Mouse (Mus musculus) left cerebral cortex, adult 9 months (tissue): ENCODE measurements at regions not wholly inside any gene's neighbourhood (a gene's known extent, or its start where the extent isn't known, plus 50 kb on each side); places are given as distances from the start of the nearest gene placed in this dataset.
"Not testable (repeated sequence)": the region's sequence is repeated elsewhere in the genome, so short reads cannot be mapped to it uniquely, and the experiment has no call there.

Experiments
- DNase-seq, 2 experiments: peaks; one replicate each; pipeline ENCODE4 v3.0.0; 2022; ENCODE audit warnings: low spot score in 2 of 2

GRCm38 (mm10) chr14:19080001-19080400 is 185.9 kb upstream of the Ube2e2 start:
- not testable (repeated sequence) for DNase-seq

GRCm38 (mm10) chr14:19041984-19042760 is 148.1 kb upstream of the Ube2e2 start:
- peak in 1 of 2 experiments; percentile 55 for DNase-seq

- DNase-seq: no peak
Measured at GRCm38 (mm10) chr14:19020102-19020501, 126.0 kb upstream of the Ube2e2 start.

GRCm38 (mm10) chr14:19015406-19015805 is 121.3 kb upstream of the Ube2e2 start:
- DNase-seq: no peak

GRCm38 (mm10) chr14:19013558-19013957 is 119.5 kb upstream of the Ube2e2 start:
- DNase-seq: not testable (repeated sequence)

- peak; percentile 6 to 22 for DNase-seq
Measured at GRCm38 (mm10) chr14:18983901-18984300, 89.8 kb upstream of the Ube2e2 start.

GRCm38 (mm10) chr14:18963864-18964263 is 69.8 kb upstream of the Ube2e2 start:
- DNase-seq: no peak

GRCm38 (mm10) chr14:18963287-18963686 is 69.2 kb upstream of the Ube2e2 start:
- DNase-seq: no peak
